Mouse (Mus musculus): ENCODE measurements around the gene Omt2b.
"Not testable (repeated sequence)": the region's sequence is repeated elsewhere in the genome, so short reads cannot be mapped to it uniquely, and the experiment has no call there.

Omt2b gene

GRCm38 (mm10) chr9:78327289-78327688, at the start of gene Omt2b:
Omt2b (plus strand) TSS chr9:78327589.
- DNase-seq (ENCODE audit: low read depth, low spot score): not testable (repeated sequence)

GRCm38 (mm10) chr9:78282002-78282711, 45.2 kb upstream of the Omt2b start:
- DNase-seq (ENCODE audit: low read depth, low spot score): not testable (repeated sequence)

- DNase-seq (ENCODE audit: low read depth, low spot score): not testable (repeated sequence)
These were observed 38.3 kb upstream of the Omt2b start for GRCm38 (mm10) chr9:78289063-78289462.

GRCm38 (mm10) chr9:78289723-78290122, 37.7 kb upstream of the Omt2b start, which contains the start of gene Gm10639:
Gm10639 (plus strand) TSS chr9:78289923.
- peak; percentile 34 for DNase-seq (ENCODE audit: low read depth, low spot score)

GRCm38 (mm10) chr9:78292462-78292861, 34.9 kb upstream of the Omt2b start:
- not testable (repeated sequence) for DNase-seq (ENCODE audit: low read depth, low spot score)

GRCm38 (mm10) chr9:78293683-78294082, 33.7 kb upstream of the Omt2b start:
- peak; percentile 46 for DNase-seq (ENCODE audit: low read depth, low spot score)

GRCm38 (mm10) chr9:78294781-78295180, 32.6 kb upstream of the Omt2b start:
- not testable (repeated sequence) for DNase-seq (ENCODE audit: low read depth, low spot score)

- peak; percentile 82 for DNase-seq (ENCODE audit: low read depth, low spot score)
These were observed 31.3 kb upstream of the Omt2b start for GRCm38 (mm10) chr9:78296089-78296488.

GRCm38 (mm10) chr9:78298232-78298631, 29.2 kb upstream of the Omt2b start:
- DNase-seq (ENCODE audit: low read depth, low spot score): no peak

- DNase-seq (ENCODE audit: low read depth, low spot score): not testable (repeated sequence)
These were observed 28.2 kb upstream of the Omt2b start for GRCm38 (mm10) chr9:78299143-78299542.

- DNase-seq (ENCODE audit: low read depth, low spot score): not testable (repeated sequence)
These were observed 19.3 kb upstream of the Omt2b start for GRCm38 (mm10) chr9:78308122-78308521.

GRCm38 (mm10) chr9:78314696-78315095, 12.7 kb upstream of the Omt2b start, which contains the start of gene Omt2a:
Omt2a (minus strand) TSS chr9:78314796.
- DNase-seq (ENCODE audit: low read depth, low spot score): no peak

GRCm38 (mm10) chr9:78319499-78319898, 7.9 kb upstream of the Omt2b start:
- DNase-seq (ENCODE audit: low read depth, low spot score): peak; percentile 70

GRCm38 (mm10) chr9:78337050-78337449, 9.7 kb downstream of the Omt2b start:
- not testable (repeated sequence) for DNase-seq (ENCODE audit: low read depth, low spot score)

GRCm38 (mm10) chr9:78340324-78340723, 12.9 kb downstream of the Omt2b start:
- DNase-seq (ENCODE audit: low read depth, low spot score): peak; percentile 82

- DNase-seq (ENCODE audit: low read depth, low spot score): not testable (repeated sequence)
These were observed 15.1 kb downstream of the Omt2b start for GRCm38 (mm10) chr9:78342494-78342893.

GRCm38 (mm10) chr9:78343055-78343454, 15.7 kb downstream of the Omt2b start:
- DNase-seq (ENCODE audit: low read depth, low spot score): not testable (repeated sequence)

GRCm38 (mm10) chr9:78345235-78345634, 17.8 kb downstream of the Omt2b start:
- not testable (repeated sequence) for DNase-seq (ENCODE audit: low read depth, low spot score)

- no peak for DNase-seq (ENCODE audit: low read depth, low spot score)
These were observed 19.6 kb downstream of the Omt2b start for GRCm38 (mm10) chr9:78347004-78347403.

- DNase-seq (ENCODE audit: low read depth, low spot score): not testable (repeated sequence)
These were observed 21.0 kb downstream of the Omt2b start for GRCm38 (mm10) chr9:78348206-78349004.

GRCm38 (mm10) chr9:78349141-78349540, 21.8 kb downstream of the Omt2b start:
- DNase-seq (ENCODE audit: low read depth, low spot score): not testable (repeated sequence)

- peak; percentile 53 for DNase-seq (ENCODE audit: low read depth, low spot score)
These were observed 22.6 kb downstream of the Omt2b start for GRCm38 (mm10) chr9:78350007-78350406.
